Mouse (Mus musculus) kidney, embryonic 14.5 days (tissue): ENCODE measurements around the gene Meis1. TPM values are rescaled to one million over a fixed set of nuclear protein-coding genes. Genes with fewer than 3 reads are reported as not detected.
A peak's percentile ranks its signal among the peaks of the same experiment; 100 is the strongest.

Experiments used
- ATAC-seq: fragments of 200-750 bp; cut with Nextera tagmentation; 2 replicates; pipeline ENCODE4 v1.8.0; 2017; ENCODE audit warnings: moderate number of reproducible peaks, mild to moderate bottlenecking, moderate TSS enrichment, moderate library complexity; ENCODE audit not compliant: low FRiP score, low TSS enrichment
- H3K27ac ChIP-seq: fragments of 300-500 bp; sonication (generic); 2 replicates; pipeline ENCODE4 v1.5.1; 2014; ENCODE audit warnings: low read depth, mild to moderate bottlenecking, low read length, moderate library complexity, mixed read lengths
- H3K27me3 ChIP-seq: fragments of 300-500 bp; sonication (generic); 2 replicates; pipeline ENCODE4 v1.6.1; 2014; ENCODE audit warnings: mild to moderate bottlenecking, low read length; ENCODE audit not compliant: control insufficient read depth, insufficient read depth
- H3K36me3 ChIP-seq: fragments of 300-500 bp; sonication (generic); 2 replicates; pipeline ENCODE4 v1.6.1; 2014; ENCODE audit warnings: low read length, mixed read lengths; ENCODE audit not compliant: control insufficient read depth, insufficient read depth
- H3K4me1 ChIP-seq: fragments of 300-500 bp; sonication (generic); 2 replicates; pipeline ENCODE4 v1.6.1; 2014; ENCODE audit warnings: low read length, mixed read lengths; ENCODE audit not compliant: control insufficient read depth, insufficient read depth
- H3K4me2 ChIP-seq: fragments of 300-500 bp; sonication (generic); replicated peaks from 2 replicates; pipeline ENCODE4 v1.6.1; 2014; ENCODE audit warnings: low read depth, mild to moderate bottlenecking, low read length
- H3K4me3 ChIP-seq: fragments of 300-500 bp; sonication (generic); 2 replicates; pipeline ENCODE4 v1.5.1; 2014; ENCODE audit warnings: mild to moderate bottlenecking, low read length
- H3K9ac ChIP-seq: fragments of 300-500 bp; sonication (generic); 2 replicates; pipeline ENCODE4 v1.6.1; 2014; ENCODE audit warnings: low read depth, mild to moderate bottlenecking, low read length, moderate library complexity
- H3K9me3 ChIP-seq: fragments of 300-500 bp; sonication (generic); 2 replicates; pipeline ENCODE4 v1.6.1; 2016; ENCODE audit warnings: low read length; ENCODE audit not compliant: control insufficient read depth
- WGBS: fragments of 180-500 bp; shearing (Covaris S2); extraction: QIAGEN DNeasy Blood & Tissue Kit; methylation state at CpG from one replicate; pipeline ENCODE4 v1.1.7; 2014; 5-methylcytosine and 5-hydroxymethylcytosine counted together
- polyA plus RNA-seq: library from polyadenylated mRNA; unstranded; fragments of >200 nt; fragmentation: Nextera tagmentation; extraction: Ambion mirVana; gene quantifications from 2 replicates; pipeline ENCODE4 v1.2.1, GENCODE M21; 2014

Meis1 gene
- 54.6 and 109 TPM in 2 replicates for polyA plus RNA-seq

DNA sequence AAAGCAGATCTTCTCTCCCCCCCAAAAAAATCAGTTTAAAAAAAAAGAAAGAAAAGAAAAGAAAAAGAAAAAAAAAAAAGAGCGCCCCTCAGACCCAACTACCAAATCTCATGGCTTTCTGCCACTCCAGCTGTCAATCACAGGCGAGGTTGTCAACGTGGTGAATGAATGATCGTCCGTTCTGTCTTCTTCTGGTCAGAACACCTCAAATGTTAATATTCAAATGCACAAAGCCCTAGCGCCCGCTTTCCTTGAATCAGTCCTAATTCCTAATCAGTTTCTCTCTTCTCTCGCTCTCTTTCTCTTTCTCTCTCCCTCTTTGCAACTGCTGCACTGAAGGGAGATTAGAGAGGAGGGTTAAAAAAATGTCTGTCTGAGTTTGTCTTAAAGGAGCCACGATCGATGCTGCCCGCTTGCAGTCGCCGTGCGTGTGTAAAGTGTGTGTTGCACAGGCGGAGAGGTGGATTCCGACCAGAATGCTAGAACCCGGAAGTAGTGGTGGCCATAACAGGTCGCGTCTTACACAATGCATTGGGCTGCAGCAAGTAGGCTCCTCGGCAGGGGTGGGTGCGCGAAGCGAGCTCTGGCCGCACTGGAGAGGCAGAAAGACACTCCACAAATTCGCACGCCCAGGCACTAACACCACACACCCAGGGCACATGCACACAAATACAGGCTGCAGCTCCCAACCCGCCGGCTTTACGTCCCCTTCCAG, at the start of gene Meis1:
Gene Meis1 (minus strand): TSS at position 497 of the 715 bp plus-strand sequence.
- peak within 1 kb of the TSS; percentile 73 for H3K4me3 ChIP-seq
- peak; percentile 90 for ATAC-seq
- H3K27me3 ChIP-seq, result no peaks in the 10 kb centered on the region
- H3K4me2 ChIP-seq, result peak within 1 kb of the TSS; percentile 73
- H3K27ac ChIP-seq, result peak within 1 kb of the TSS; percentile 99
- peak within 1 kb of the TSS; percentile 93 for H3K9ac ChIP-seq
- no peaks in the 10 kb centered on the region for H3K9me3 ChIP-seq
- peaks cover 9% of the 10 kb centered on the region; the same call in 1 of the 2 replicates for H3K36me3 ChIP-seq
- under 1% methylated on average over 29 of the region's 29 CpGs for whole genome bisulfite sequencing
- peaks cover 13% of the 10 kb centered on the region for H3K4me1 ChIP-seq

DNA sequence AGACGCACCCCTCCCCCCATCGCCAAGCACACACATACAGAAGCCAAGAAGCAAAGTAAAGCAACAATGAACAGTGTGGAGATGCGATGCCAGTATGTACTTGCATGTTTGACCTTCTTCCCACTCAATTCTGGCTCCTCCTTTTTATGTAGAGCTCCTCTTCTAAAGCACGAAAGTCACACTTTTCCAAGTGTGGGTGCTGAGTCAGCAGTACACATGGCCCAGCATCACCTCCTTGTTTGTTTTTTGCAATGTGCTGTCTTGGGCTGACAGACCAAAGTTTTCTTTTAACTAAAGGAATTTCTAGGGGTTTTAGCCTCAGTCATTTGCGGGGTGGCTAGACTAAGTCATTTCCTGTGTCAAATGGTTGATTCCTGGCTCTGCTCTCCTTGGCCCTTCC, 48.5 kb upstream of the Meis1 start:
- Histone ChIP-seq H3K4me2 (no peak overlapping the region), H3K9ac (no peak overlapping the region), H3K27me3 (no peaks in the 10 kb centered on the region), H3K9me3 (no peaks in the 10 kb centered on the region), H3K36me3 (no peaks in the 10 kb centered on the region), H3K4me3 (no peak overlapping the region), H3K27ac (no peak overlapping the region), H3K4me1 (no peaks in the 10 kb centered on the region)
- 68% methylated on average over 5 of the region's 5 CpGs for WGBS
- ATAC-seq, result no peak

DNA sequence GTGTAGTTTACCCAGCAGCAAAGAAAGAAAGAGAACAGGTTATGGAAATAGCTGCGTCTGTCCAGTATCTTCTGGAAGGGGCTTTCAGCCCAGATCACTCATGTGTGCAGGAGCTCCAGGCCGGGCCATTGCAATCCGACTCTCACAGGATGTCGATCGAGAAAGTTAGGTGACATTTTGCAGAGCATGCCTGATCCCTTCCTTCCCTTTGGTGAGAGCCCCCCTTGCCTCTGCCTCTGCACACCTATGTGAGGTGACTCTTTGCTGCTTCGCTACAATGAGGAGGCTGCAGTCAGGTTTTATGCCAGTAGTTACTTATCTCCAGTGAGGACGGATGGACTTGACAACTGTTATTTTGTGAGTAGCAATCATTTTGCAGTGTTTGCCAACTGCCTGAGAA, 30.5 kb upstream of the Meis1 start:
- Histone ChIP-seq H3K27me3 (no peaks in the 10 kb centered on the region), H3K4me3 (no peak overlapping the region), H3K4me1 (0 out of 2 replicates have a peak, but pooled peaks cover 3% of the 10 kb centered on the region), H3K4me2 (no peak overlapping the region), H3K9ac (no peak overlapping the region), H3K9me3 (no peaks in the 10 kb centered on the region), H3K36me3 (no peaks in the 10 kb centered on the region), H3K27ac (no peak overlapping the region)
- 20% methylated on average over 7 of the region's 7 CpGs for WGBS
- no peak for ATAC-seq

DNA sequence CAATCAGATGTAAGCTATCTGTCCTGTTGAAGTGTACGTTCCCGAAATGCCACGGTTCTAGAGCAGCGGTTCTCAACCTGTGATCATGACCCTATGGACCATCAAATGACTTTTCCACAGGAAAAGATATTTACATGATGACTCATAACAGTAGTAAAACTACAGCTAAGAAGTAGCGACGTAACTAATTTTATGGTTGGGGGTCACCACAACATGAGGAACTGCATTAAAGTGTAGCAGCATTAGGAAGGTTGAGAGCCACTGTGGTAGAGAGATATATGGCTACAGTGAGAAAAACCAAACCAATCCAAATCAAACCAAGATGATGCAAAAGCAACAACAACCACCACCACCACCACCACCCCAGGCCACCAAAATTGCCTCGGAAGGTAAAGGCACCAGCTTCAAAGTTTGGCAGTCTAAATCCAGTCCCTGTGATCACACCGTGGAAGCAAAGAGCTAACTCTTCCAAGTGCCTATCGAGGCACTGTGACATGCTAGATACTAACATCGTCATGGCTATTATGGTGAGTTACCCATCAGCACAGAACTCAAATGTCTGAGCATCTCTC, 17.9 kb upstream of the Meis1 start:
- no peak overlapping the region for H3K27ac ChIP-seq
- H3K36me3 ChIP-seq, result no peaks in the 10 kb centered on the region
- H3K27me3 ChIP-seq, result no peaks in the 10 kb centered on the region
- no peaks in the 10 kb centered on the region for H3K9me3 ChIP-seq
- WGBS, result 90% methylated on average over 10 of the region's 10 CpGs
- H3K4me2 ChIP-seq, result no peak overlapping the region
- no peak for ATAC-seq
- no peak overlapping the region for H3K9ac ChIP-seq
- H3K4me3 ChIP-seq, result no peak overlapping the region
- no peaks in the 10 kb centered on the region for H3K4me1 ChIP-seq

- WGBS, result under 1% methylated on average over 55 of the region's 58 CpGs
- peak overlapping the region; percentile 95 for H3K4me2 ChIP-seq
- peak overlapping the region; percentile 70 for H3K9ac ChIP-seq
- H3K4me1 ChIP-seq, result peaks cover 11% of the 10 kb centered on the region; the same call in 1 of the 2 replicates
- H3K4me3 ChIP-seq, result peak overlapping the region; percentile 52
- H3K9me3 ChIP-seq, result no peaks in the 10 kb centered on the region
- no peaks in the 10 kb centered on the region for H3K27me3 ChIP-seq
- H3K27ac ChIP-seq, result peak overlapping the region; percentile 74
- peak; percentile 92 for ATAC-seq
- no peaks in the 10 kb centered on the region for H3K36me3 ChIP-seq
These were observed 8.1 kb upstream of the Meis1 start for GRCm38 (mm10) chr11:19026581-19027561.

GRCm38 (mm10) chr11:19025976-19026520, 7.3 kb upstream of the Meis1 start:
- H3K4me3 ChIP-seq, result peak overlapping the region; percentile 52
- no peak overlapping the region for H3K27ac ChIP-seq
- no peaks in the 10 kb centered on the region for H3K9me3 ChIP-seq
- peak overlapping the region; percentile 95 for H3K4me2 ChIP-seq
- ATAC-seq, result no peak
- peaks cover 16% of the 10 kb centered on the region for H3K4me1 ChIP-seq
- H3K36me3 ChIP-seq, result no peaks in the 10 kb centered on the region
- WGBS, result 6% methylated on average over 11 of the region's 11 CpGs
- H3K27me3 ChIP-seq, result no peaks in the 10 kb centered on the region
- H3K9ac ChIP-seq, result peak overlapping the region; percentile 70

DNA sequence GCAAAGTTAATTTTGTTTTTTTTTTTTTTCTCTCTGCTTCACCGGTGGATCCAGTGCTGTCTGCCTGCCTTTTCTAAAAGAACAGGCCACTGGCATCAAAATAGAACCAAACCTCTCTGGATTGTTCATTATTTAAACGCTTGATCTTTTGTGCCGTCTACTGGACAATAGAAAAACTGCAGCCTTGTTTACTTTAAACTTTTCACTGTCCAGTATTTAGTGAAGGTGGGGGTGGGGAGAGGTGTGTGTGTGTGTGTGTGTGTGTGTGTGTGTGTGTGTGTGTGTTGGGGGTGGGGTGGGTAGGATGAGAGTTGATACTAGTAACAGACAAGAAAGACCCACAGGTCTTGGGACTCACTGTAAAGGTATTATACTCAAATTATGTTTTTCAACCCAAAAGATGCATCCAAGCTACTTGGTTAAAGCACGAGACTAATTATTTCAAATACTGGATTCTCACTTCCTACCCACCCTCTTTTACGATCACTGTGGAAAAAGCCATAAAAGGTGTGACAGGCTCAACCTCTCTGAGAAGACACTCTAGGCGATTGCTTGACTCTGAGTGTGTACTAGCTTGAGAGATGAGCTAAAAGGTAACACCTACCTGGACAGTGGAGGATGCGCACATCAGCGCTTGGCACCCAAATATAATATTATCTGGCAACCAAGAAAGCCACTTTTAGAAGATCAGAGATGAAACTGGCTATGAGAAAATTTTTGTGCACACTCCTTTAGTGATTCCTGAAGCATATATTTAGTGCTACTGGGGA, 5.9 kb upstream of the Meis1 start:
- Histone ChIP-seq H3K9ac (no peak overlapping the region), H3K9me3 (no peaks in the 10 kb centered on the region), H3K4me2 (no peak overlapping the region)

GRCm38 (mm10) chr11:19023356-19023755, 4.6 kb upstream of the Meis1 start:
- no peak overlapping the region for H3K9ac ChIP-seq
- peak overlapping the region; percentile 43; the same call in 1 of the 2 replicates for H3K27ac ChIP-seq

More for the DNA sequence above, 5.9 kb upstream of the Meis1 start:
- H3K4me1 ChIP-seq, result peaks cover 19% of the 10 kb centered on the region
- 26% methylated on average over 8 of the region's 8 CpGs for WGBS
- H3K4me3 ChIP-seq, result no peak overlapping the region
- no peaks in the 10 kb centered on the region for H3K36me3 ChIP-seq
- H3K27ac ChIP-seq, result no peak overlapping the region
- H3K27me3 ChIP-seq, result no peaks in the 10 kb centered on the region
- ATAC-seq, result no peak

More at GRCm38 (mm10) chr11:19023356-19023755, 4.6 kb upstream of the Meis1 start:
- ATAC-seq, result no peak
- H3K4me1 ChIP-seq, result peaks cover 19% of the 10 kb centered on the region
- H3K4me2 ChIP-seq, result no peak overlapping the region; the same call in 1 of the 2 replicates
- H3K27me3 ChIP-seq, result no peaks in the 10 kb centered on the region
- WGBS, result 8% methylated on average over 5 of the region's 5 CpGs
- no peak overlapping the region for H3K4me3 ChIP-seq
- no peaks in the 10 kb centered on the region for H3K36me3 ChIP-seq
- no peaks in the 10 kb centered on the region for H3K9me3 ChIP-seq
